Mouse (Mus musculus) right cerebral cortex, postnatal 25 days (tissue): ENCODE data around the gene Rassf1.
"Not testable (repeated sequence)": the region's sequence is repeated elsewhere in the genome, so short reads cannot be mapped to it uniquely, and the experiment has no call there.

ENCODE experiments used
- DNase-seq: peaks from one replicate; pipeline ENCODE4 v3.0.0; 2022

Rassf1 gene

DNA sequence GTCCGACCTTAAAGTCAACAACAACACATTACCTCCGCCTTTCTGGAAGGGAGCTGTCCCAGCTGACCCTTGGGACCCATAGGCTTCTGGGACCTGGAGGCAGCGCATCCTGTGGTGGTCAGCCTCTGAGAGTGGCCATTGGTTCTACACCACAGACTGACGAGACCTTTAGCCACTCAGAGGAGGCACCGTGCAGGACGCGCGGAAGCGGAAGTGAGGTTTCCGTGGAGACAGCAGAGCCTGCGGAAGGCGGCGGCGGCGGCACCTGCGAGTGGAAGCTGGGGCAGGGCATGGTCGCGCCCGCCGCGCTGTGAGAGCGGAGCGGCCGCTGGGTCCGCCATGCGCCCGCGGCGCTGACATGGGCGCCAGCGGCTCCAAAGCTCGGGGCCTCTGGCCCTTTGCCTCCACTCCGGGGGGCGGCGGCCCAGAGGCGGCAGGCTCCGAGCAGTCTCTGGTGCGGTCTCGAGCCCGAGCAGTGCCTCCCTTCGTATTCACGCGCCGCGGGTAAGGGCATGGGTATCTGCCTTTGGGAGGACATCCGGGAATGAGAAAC is 11.8 kb downstream of the Rassf1 start, which contains the start of gene Tusc2:
Gene Tusc2 (plus strand): TSS at position 227 of the 553 bp plus-strand sequence.
- peak; percentile 96 for DNase-seq

DNA sequence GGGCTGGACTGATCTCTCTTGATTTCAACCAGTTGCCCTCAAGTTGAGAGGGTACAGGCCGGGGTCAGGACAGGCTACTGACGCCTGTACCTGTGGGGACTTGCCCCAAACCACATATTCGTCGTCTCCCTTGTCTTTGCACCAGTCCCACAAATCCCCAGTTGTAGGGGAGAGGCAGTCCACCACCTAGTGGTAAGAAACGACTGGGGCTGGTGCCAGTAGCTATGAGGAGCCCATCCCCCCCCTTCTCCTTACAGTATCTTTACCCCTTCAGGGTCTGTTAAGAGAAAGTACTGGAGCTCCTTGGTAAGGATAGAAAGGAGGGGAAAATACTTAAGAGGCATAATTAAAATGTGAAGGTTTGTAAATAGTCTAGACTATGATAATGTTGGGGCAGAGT is 14.2 kb downstream of the Rassf1 start:
- not testable (repeated sequence) for DNase-seq

DNA sequence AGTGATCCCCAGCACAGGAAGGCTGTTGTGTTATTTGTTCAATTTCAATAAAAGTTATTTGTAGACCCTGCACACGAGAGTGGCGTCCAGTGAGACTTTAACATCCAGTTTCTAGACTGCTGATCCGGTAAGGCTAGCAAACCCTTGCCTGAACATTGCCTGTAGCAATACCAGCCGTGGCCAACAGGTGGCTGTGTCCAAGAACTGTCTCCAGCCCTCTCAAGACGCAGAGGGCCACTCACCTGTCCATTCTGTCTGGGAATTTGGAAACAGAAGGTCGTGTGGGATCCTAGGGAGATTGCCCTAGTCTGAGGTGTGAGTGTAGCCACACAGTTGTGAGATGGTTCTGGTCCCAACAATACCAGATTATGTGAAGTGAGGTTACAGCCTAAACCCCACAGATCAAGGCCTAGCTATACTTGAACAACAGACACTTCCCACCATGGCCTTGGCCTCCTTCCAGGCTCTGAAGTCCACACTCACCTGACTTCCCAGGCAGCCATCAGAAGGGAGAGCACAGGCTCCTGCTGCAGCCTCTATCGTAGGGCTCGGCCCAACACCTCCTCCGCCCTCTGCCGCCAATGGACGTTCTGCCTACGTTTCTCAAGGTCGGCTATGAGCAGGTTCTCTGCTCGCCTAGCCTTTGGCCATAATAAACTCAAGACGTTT is 14.8 kb downstream of the Rassf1 start:
- peak; percentile 64 for DNase-seq

DNA sequence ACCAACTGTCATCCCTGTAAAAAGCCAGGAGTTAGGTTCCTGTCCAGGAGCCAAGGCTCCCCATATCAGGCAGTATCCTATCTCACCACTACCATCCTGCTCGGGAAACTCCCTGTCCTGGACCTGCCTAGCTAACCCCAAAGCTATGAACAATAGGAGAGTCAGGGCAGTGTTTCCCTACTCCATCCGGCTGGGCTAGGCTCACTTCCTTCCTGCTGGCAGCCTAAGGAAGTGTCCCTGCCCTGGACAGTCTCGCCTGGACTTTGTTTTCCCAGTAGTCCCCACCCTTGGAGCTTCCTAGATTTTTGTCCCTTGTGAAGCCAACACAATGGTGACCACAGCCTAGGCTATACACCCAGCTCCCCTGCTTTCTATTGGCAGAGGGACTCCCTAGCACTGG is 15.5 kb downstream of the Rassf1 start:
- DNase-seq, result no peak

DNA sequence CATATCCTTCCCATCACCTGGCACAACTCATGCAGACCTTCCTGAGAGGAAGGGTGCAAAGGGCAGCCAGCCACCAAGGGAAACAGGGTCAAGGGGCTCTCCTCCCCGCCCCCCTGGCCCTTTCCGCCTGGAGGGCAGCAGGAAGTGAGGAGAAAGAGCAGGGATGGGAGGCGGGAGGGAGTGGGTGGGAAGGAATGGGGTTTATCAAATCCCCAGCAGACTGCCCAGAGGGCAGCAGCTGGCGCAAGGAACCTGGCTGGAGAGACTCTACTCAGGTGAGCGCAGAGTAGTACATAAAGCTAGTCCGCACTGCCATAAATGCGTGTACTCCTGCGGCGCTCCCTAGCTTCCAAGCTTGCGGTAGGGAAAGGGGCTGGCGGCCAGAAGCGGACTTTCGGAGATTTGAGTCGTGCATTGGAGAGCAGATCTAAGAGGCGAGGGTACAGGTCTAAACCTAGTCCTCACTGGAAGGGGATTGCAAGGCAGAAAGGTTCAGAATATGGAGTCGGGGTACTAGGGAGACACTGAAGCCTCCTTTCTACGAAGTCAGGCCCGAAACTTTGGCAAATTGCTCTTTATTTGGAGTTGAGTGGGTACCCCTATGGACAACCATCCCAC is 16.5 kb downstream of the Rassf1 start, which contains the start of gene Hyal2:
Gene Hyal2 (plus strand): TSS at position 244 of the 618 bp plus-strand sequence.
- DNase-seq, result no peak

DNA sequence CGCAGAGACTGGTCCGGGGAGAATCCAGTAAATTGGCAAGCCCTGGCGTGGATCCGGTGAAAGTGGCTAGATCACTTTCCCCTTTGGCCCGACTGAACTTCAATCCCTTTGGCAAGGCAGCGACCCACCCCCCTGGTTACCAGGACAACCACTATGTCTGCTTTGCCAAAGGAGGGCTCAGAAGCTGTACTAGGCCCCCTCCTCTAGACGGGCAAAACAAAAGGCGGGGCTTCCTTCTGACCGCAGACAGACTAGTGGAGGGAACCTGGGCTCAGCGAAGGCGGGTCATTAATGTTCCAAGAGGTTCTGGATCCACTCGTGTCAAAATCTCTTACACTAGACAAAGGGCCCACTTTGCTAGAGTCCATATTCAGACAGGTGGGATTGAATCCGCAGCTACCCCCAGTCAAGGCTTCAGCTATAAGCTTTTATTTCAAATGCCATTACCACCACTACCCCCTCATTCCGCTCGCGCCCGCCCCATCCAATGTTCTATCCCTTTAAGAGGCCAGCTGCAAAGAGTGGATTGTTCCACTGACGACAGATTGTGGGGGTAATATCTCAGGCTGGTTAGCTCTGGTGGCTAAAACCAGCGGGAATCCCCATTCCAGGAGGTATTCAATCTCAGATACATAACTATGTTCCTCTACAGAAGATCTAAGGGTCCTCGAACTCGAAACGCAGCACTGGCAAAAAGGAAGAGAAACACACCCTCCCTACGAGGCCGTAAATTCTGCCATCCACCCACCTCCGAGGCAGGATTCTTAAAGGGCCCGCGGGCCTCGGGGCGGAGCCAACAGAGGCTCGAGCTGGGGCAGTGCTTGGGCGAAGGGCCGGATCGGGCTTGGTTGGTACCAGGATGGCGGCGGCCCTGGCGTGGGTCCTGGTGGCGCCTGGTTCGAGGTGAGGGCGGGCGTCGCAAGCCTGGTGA is 17.2 kb downstream of the Rassf1 start:
- DNase-seq, result peak; percentile 81

DNA sequence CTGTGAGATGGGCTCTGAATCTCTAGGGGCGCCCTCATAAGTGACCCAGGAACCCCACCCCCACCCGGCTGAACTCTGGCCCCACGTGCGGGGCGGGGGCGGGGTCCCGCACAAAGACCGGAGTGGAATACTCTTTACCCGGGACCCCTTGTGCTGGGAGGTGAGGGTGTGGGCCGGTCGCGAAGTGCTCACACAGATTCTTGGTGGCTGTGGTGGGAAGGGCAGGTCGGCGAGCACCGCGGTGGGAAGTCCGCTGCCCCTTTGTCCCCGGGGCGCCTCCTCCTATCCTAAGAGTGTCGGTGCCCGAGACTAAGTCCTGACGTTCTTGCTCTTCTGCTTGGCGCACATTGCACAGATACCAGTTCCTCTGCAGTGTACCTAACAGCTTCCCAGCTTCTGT is 17.9 kb downstream of the Rassf1 start:
- no peak for DNase-seq

DNA sequence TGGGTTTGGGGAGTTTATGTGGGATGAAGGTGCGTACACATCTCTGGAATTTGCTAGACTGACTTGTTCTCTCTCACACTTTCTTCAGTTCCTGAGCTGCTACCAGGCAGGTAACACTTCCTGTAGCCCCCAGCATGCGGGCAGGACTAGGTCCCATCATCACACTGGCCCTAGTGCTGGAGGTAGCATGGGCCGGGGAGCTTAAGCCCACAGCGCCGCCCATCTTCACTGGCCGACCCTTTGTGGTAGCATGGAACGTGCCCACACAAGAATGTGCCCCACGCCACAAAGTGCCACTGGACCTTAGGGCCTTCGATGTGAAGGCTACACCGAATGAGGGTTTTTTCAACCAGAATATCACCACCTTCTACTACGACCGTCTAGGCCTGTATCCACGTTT is 18.7 kb downstream of the Rassf1 start:
- DNase-seq, result no peak

DNA sequence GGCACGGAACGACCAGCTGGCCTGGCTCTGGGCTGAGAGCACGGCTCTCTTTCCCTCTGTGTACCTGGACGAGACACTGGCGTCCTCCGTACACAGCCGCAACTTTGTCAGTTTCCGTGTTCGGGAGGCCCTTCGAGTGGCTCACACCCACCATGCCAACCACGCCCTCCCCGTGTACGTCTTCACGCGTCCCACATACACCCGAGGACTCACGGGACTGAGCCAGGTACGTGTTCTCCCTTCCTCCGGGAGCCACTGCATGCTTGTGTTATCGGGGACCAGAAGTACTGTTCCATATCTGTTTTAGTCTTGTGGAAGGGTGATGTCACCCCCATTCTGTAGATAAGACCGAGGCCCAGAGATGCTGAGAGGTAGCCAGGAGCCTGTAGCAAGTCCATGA is 19.5 kb downstream of the Rassf1 start:
- DNase-seq, result no peak

DNA sequence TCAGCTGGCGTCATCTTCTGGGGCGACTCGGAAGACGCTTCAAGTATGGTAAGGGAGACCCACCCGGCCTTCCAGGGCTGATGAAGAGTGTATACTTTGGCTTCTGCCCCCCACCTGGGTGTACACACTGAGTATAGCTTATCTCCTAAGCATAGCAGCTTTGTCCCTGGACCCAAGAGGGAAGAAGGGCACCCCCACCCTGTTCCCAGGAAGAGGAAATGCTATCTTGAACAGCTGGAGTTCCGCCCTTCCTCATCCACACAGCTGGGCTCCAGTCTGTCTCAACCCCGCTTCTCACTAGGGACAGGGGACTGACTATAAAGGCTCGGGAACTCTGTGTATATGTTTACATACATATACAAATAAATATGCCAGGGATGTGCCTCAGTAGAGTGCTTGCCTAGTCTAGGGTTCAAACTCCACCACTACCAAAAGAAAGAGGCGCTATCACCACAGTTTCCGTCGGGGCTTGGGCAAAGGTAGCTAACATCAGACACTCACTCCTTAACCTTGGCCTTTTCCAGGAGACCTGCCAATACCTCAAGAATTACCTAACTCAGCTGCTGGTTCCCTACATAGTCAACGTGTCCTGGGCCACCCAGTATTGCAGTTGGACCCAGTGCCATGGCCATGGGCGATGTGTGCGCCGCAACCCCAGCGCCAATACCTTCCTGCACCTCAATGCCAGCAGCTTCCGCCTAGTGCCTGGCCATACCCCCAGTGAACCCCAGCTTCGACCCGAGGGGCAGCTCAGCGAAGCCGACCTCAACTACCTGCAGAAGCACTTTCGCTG is 20.4 kb downstream of the Rassf1 start:
- no peak for DNase-seq

DNA sequence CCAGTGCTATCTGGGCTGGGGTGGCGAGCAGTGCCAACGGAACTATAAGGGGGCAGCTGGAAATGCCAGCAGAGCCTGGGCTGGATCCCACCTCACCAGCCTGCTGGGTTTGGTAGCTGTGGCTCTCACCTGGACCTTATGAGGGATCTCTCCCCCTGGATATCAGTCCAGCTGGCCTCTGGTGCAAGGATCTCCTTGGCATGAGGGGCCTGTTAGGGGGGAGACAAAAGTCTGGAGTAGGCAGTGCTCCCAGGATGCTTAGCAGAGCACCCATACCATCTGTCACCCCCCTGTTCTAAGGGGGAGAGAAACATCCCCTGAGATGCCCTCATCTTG is 20.9 kb downstream of the Rassf1 start:
- DNase-seq, result no peak

DNA sequence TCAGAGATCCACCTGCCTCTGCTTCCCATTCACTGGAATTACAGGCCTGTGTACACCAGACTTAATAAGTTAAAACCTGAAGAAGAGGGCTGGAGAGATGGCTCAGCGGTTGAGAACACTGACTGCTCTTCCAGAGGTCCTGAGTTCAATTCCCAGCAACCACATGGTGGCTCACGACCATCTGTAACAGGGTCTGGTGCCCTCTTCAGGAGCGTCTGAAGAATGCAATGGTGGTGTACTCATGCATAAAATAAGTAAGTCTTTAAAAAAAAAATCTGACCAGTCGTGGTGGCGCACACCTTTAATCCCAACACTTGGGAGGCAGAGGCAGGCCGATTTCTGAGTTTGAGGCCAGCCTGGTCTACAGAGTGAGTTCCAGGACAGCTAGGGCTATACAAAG is 22.4 kb downstream of the Rassf1 start:
- not testable (repeated sequence) for DNase-seq

DNA sequence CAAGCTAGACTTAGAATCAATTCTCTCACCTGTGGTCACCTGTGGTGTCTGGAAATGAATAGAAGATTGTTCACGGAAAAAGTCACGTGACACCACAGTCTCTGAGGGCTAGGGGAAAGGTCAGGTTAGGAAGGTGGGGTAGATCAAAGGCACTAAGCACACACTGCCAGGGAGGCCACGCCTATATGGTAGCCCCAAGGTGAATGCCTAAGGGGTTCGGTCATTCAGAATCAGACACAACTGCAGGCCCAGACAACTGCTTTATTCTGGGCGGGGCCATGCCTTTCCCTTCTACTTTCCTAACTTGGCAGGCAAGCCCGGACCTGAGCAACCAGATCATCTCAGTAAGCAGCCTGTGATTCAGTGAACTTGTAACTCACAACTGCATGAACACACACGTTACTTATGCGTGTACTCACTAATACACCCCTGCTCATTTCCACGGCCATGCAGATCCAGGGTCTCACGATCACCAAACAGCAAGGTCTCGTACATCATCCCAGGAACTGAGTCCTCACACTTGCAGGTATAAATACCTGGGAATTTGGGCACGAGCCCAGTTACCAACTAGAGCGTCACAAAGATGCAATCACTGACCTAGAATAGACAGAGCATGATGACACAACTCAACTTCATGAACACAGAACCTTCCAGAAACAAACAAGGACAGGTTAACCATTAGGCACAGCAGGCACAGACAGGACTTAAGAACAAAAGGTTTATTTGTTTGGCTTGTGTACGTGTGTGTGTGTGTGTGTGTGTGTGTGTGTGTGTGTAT is 24.4 kb downstream of the Rassf1 start:
- no peak for DNase-seq

DNA sequence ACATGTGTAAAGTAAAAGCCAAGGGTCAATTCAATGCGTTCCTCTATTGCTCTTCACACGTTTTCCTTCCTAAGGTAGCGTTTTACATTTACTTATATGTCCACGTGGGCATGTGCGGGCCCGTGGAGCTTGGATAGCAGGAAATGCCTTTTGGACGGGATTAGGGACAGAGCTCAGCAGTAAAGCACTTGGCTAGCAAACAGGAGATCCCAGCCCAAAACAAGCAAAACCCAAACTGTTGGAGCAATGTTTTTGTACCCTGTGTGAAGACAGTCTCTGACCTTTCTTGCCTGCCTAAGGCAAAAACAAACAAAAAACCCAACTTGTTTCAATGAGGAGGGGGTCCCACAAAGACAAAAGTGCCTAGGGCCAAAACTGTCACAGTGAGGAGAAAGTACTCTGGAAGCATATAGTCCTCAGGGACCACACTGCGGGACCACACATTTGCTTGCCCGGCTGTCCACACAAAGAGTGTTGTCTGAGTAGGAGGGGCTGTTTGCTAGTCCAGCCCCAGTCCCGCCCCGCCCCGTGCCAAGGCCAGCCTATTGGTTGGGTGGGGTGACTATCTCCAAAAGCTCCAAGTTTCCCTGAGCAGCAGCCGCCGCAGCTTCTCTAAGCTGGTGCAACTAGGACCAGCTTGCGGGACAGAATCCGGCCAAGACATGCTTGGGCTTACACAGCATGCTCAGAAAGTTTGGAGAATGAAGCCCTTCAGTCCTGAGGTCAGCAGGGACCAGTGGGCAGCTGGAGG is 25.2 kb downstream of the Rassf1 start, which contains the start of gene Hyal1:
Gene Hyal1 (plus strand): TSS at position 571 of the 751 bp plus-strand sequence.
- no peak for DNase-seq

DNA sequence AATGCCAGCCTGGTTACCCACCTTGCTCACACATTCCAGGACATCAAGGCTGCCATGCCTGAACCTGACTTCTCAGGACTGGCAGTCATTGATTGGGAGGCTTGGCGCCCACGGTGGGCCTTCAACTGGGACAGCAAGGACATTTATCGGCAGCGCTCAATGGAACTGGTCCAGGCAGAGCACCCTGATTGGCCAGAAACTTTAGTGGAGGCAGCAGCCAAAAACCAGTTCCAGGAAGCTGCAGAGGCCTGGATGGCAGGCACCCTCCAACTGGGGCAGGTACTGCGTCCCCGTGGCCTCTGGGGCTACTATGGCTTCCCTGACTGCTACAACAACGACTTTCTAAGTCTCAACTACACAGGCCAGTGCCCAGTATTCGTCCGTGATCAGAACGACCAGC is 26.5 kb downstream of the Rassf1 start:
- DNase-seq, result no peak

DNA sequence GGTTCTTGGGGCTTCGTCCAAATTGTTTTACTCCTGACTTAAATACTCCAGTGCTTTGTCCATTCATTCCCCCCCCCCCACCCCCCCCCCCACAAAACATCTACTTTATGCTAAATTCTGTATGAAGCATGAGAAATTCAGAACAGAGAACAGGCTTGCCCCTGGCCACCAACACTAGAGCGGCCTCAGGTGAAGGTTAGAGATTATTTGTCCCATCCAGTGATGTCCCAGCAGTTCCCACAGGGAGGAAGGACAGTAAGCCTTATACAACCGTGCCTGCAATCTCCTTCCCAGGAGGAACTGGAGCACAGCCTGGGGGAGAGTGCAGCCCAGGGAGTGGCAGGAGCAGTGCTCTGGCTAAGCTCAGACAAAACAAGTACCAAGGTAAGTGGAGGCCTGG is 27.2 kb downstream of the Rassf1 start, which contains the start of gene Naa80:
Gene Naa80 (plus strand): TSS at position 301 of the 400 bp plus-strand sequence.
- no peak for DNase-seq

DNA sequence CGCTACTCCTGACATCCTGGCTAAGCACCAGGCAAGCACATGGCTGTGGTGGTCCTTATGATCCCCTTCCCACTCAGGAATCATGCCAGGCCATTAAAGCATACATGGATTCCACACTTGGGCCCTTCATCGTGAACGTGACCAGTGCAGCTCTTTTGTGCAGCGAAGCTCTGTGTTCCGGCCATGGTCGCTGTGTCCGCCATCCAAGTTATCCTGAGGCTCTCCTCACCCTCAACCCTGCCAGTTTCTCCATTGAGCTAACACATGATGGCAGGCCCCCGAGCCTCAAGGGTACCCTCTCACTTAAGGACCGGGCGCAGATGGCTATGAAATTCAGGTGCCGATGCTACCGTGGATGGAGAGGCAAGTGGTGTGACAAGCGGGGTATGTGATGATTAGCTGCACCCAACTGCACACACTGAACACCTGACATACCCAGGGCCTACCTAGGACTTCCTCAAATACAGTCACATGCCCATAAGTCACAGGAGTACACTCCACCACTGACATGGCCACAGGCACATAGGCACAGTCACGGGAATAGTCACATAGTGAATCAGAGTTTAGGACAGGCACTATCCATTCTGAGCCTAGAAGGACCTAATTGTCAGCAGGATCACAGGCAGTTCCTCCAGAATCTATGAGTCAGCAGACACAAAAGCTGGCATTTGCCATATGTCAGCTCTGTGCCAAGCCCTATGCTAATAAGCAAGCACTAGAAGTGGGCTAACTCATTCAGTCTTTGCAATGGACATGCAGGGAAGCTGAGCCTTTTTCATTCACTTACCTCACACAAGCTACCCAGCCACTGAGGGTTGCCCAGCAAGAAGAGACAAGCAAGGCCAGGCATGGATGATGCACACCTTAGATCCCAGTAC is 27.9 kb downstream of the Rassf1 start:
- DNase-seq, result no peak

DNA sequence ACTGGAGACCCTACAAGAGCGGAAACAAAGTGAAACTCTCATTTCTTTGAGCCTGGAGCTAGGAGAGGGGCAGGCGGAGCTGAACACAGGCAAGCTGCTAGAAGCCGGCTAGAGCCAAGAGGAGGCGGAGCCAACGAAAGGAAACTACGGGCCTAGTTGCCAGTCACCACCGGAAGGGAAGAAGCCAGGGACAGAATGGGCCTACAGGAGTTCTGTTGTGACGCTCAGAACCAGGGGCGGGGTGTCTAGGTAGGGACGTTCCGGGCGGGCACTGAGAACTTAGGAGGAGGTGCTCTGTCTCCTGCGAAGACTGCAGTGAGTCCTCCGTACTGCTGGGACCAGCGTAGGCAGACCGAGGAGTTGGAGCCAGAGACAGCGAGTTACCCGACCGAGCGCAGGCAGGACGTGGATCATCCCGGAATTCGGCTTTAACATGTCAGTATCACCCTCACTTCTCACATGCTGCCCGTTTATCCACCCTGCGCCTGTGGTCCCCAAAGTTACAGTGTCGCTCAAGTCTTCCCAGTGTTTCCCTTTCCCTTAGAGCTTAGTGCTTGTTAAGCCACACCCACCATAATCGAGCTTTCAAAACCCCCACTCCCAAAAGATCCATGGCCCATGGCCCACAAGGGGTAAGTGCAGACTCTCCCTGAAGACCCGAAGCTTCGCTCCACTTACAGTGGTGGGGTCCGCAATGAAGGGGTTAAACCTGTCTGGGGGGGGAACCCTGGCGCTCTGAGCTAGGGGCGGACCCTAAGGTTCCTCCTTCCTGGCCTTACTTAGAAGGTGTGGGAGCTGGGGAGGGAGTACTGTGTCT is 29.4 kb downstream of the Rassf1 start, which contains the start of gene Hyal3:
Gene Hyal3 (plus strand): TSS at position 318 of the 817 bp plus-strand sequence.
- peak; percentile 88 for DNase-seq

DNA sequence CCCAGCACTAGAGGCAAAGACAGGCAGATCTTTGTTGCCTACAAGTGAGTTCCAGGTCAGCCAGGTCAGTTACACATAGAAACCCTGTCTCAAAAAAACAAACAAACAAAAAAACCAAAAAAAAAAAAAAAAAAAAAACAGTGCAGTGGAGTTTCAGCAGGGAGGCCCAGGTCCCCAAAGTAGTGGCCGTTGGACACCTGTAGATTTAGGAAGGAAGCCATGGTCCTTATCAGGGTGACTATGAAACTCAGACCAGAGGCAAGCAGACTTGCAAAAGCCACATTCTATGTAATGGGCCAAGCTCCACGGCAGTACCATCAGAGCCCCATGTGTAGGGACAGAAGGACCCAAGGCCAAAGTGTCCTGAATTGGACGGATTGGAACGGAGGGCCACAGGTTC is 30.2 kb downstream of the Rassf1 start:
- no peak for DNase-seq
